Mouse (Mus musculus) lung, embryonic 14.5 days (tissue): Measurements from ENCODE around the gene Hist1h2bk. TPM values are rescaled to one million over a fixed set of nuclear protein-coding genes. Genes with fewer than 3 reads are reported as not detected.
A peak's percentile ranks its signal among the peaks of the same experiment; 100 is the strongest.

ENCODE experiments used
- ATAC-seq: fragments of 200-750 bp; cut with Nextera tagmentation; 2 replicates; pipeline ENCODE4 v1.8.0; 2017; ENCODE audit warnings: mild to moderate bottlenecking, moderate TSS enrichment, moderate library complexity; ENCODE audit not compliant: insufficient read depth
- DNase-seq: peaks from one replicate; pipeline ENCODE4 v3.0.0-alpha.2; 2015
- H3K27ac ChIP-seq: fragments of 300-500 bp; sonication (generic); 2 replicates; pipeline ENCODE4 v1.5.1; 2014; ENCODE audit warnings: low read depth, mild to moderate bottlenecking, moderate library complexity
- H3K27me3 ChIP-seq: fragments of 300-500 bp; sonication (generic); 2 replicates; pipeline ENCODE4 v1.6.1; 2014; ENCODE audit warnings: low read length, control low read depth; ENCODE audit not compliant: insufficient read depth
- H3K36me3 ChIP-seq: fragments of 300-500 bp; sonication (generic); 2 replicates; pipeline ENCODE4 v1.6.1; 2014; ENCODE audit warnings: control low read depth; ENCODE audit not compliant: insufficient read depth
- H3K4me1 ChIP-seq: fragments of 300-500 bp; sonication (generic); 2 replicates; pipeline ENCODE4 v1.6.1; 2014; ENCODE audit warnings: antibody characterized with exemption, control low read depth; ENCODE audit not compliant: insufficient read depth
- H3K4me2 ChIP-seq: fragments of 300-500 bp; sonication (generic); 2 replicates; pipeline ENCODE4 v1.6.1; 2014; ENCODE audit warnings: mild to moderate bottlenecking
- H3K4me3 ChIP-seq: fragments of 300-500 bp; sonication (generic); 2 replicates; pipeline ENCODE4 v1.5.1; 2014; ENCODE audit warnings: low read depth, low read length
- H3K9ac ChIP-seq: fragments of 300-500 bp; sonication (generic); 2 replicates; pipeline ENCODE4 v1.6.1; 2014
- H3K9me3 ChIP-seq: fragments of 300-500 bp; sonication (generic); 2 replicates; pipeline ENCODE4 v1.6.1; 2016; ENCODE audit warnings: low read depth, low read length, control low read depth
- CTCF ChIP-seq: IDR thresholded peaks from 2 replicates; pipeline ENCODE4 v1.5.1; 2016; ENCODE audit warnings: antibody characterized with exemption, low read depth
- WGBS: fragments of 180-500 bp; shearing (Covaris S2); extraction: QIAGEN DNeasy Blood & Tissue Kit; methylation state at CpG from one replicate; pipeline ENCODE4 v1.1.7; 2014; 5-methylcytosine and 5-hydroxymethylcytosine counted together
- polyA plus RNA-seq: library from polyadenylated mRNA; unstranded; fragments of >200 nt; fragmentation: Nextera tagmentation; extraction: Ambion mirVana; gene quantifications from 2 replicates; pipeline ENCODE4 v1.2.1, GENCODE M21; 2014

Hist1h2bk gene
- polyA plus RNA-seq, 1 experiment from 2014 or later: 11.7 TPM

GRCm38 (mm10) chr13:22005605-22006333 is 29.9 kb upstream of the Hist1h2bk start:
- no peak for TF ChIP-seq CTCF
- Histone ChIP-seq H3K27ac (no peak overlapping the region), H3K9ac (peak overlapping the region; percentile 54), H3K36me3 (no peaks in the 10 kb centered on the region), H3K9me3 (no peaks in the 10 kb centered on the region), H3K27me3 (peaks cover 79% of the 10 kb centered on the region), H3K4me2 (peak overlapping the region; percentile 95), H3K4me3 (peak overlapping the region; percentile 56), H3K4me1 (no peaks in the 10 kb centered on the region)
- peak; percentile 92 for ATAC-seq
- WGBS: under 1% methylated on average over 45 of the region's 45 CpGs
- peak; percentile 78 for DNase-seq

GRCm38 (mm10) chr13:22006334-22007120 is 29.1 kb upstream of the Hist1h2bk start:
- TF ChIP-seq CTCF: peak; percentile 32; the same call in 1 of the 2 replicates
- Histone ChIP-seq H3K9me3 (no peaks in the 10 kb centered on the region), H3K4me3 (peak overlapping the region; percentile 56), H3K27me3 (peaks cover 76% of the 10 kb centered on the region), H3K4me1 (no peaks in the 10 kb centered on the region), H3K36me3 (no peaks in the 10 kb centered on the region), H3K27ac (no peak overlapping the region), H3K9ac (peak overlapping the region; percentile 54), H3K4me2 (peak overlapping the region; percentile 95)
- DNase-seq (peak; percentile 84), ATAC-seq (peak; percentile 94)
- under 1% methylated on average over 38 of the region's 38 CpGs for WGBS

- Histone ChIP-seq H3K4me2 (peak overlapping the region; percentile 95), H3K9me3 (no peaks in the 10 kb centered on the region), H3K27me3 (peaks cover 75% of the 10 kb centered on the region), H3K27ac (no peak overlapping the region), H3K9ac (no peak overlapping the region), H3K4me3 (peak overlapping the region; percentile 56), H3K4me1 (no peaks in the 10 kb centered on the region), H3K36me3 (no peaks in the 10 kb centered on the region)
- 2% methylated on average over 18 of the region's 18 CpGs for WGBS
- TF ChIP-seq CTCF: no peak
- ATAC-seq (0 out of 2 replicates have a peak, but pooled peaks have one; percentile 5), DNase-seq (no peak)
Measured at GRCm38 (mm10) chr13:22007121-22007510, 28.6 kb upstream of the Hist1h2bk start.

GRCm38 (mm10) chr13:22007872-22008271 is 27.8 kb upstream of the Hist1h2bk start:
- no peak overlapping the region for H3K27ac ChIP-seq
- no peaks in the 10 kb centered on the region for H3K9me3 ChIP-seq
- 44% methylated on average over 7 of the region's 7 CpGs for WGBS
- H3K4me1 ChIP-seq: no peaks in the 10 kb centered on the region
- H3K36me3 ChIP-seq: no peaks in the 10 kb centered on the region
- ATAC-seq: no peak
- no peak for TF ChIP-seq CTCF
- no peak overlapping the region for H3K4me3 ChIP-seq
- no peak overlapping the region for H3K4me2 ChIP-seq
- no peak for DNase-seq
- H3K27me3 ChIP-seq: peaks cover 81% of the 10 kb centered on the region
- H3K9ac ChIP-seq: no peak overlapping the region

- Histone ChIP-seq H3K4me3 (no peak overlapping the region), H3K9ac (no peak overlapping the region), H3K4me2 (no peak overlapping the region), H3K9me3 (no peaks in the 10 kb centered on the region), H3K4me1 (no peaks in the 10 kb centered on the region), H3K27me3 (peaks cover 76% of the 10 kb centered on the region), H3K36me3 (no peaks in the 10 kb centered on the region), H3K27ac (no peak overlapping the region)
- no peak for ATAC-seq
- no peak for DNase-seq
- no peak for TF ChIP-seq CTCF
- WGBS: 78% methylated on average over 3 of the region's 3 CpGs
Measured at GRCm38 (mm10) chr13:22008707-22009106, 27.0 kb upstream of the Hist1h2bk start.

- H3K4me2 ChIP-seq: no peak within 1 kb of the TSS
- peaks cover 71% of the 10 kb centered on the region for H3K27me3 ChIP-seq
- no peak for TF ChIP-seq CTCF
- no peaks in the 10 kb centered on the region for H3K36me3 ChIP-seq
- H3K4me3 ChIP-seq: no peak within 1 kb of the TSS
- ATAC-seq (no peak), DNase-seq (no peak)
- no peaks in the 10 kb centered on the region for H3K4me1 ChIP-seq
- no peak within 1 kb of the TSS for H3K27ac ChIP-seq
- WGBS: 41% methylated on average over 7 of the region's 7 CpGs
- H3K9me3 ChIP-seq: no peaks in the 10 kb centered on the region
- H3K9ac ChIP-seq: no peak within 1 kb of the TSS
Measured at GRCm38 (mm10) chr13:22009642-22010041, 26.0 kb upstream of the Hist1h2bk start, which contains the start of gene Prss16. Gene Prss16 (minus strand): TSS chr13:22009742.

- Histone ChIP-seq H3K9ac (no peak overlapping the region), H3K27me3 (peaks cover 49% of the 10 kb centered on the region), H3K9me3 (no peaks in the 10 kb centered on the region), H3K4me1 (no peaks in the 10 kb centered on the region), H3K36me3 (no peaks in the 10 kb centered on the region), H3K4me2 (peak overlapping the region; percentile 54), H3K27ac (no peak overlapping the region), H3K4me3 (peak overlapping the region; percentile 23)
- no peak for TF ChIP-seq CTCF
- ATAC-seq (no peak), DNase-seq (peak; percentile 21)
- 17% methylated on average over 13 of the region's 13 CpGs for WGBS
Measured at GRCm38 (mm10) chr13:22013716-22014115, 22.0 kb upstream of the Hist1h2bk start.
